Mouse (Mus musculus) forebrain, embryonic 14.5 days (tissue): Measurements from ENCODE around the gene Rdh16f1. TPM values are rescaled to one million over a fixed set of nuclear protein-coding genes. Genes with fewer than 3 reads are reported as not detected.
"Not testable (repeated sequence)": the region's sequence is repeated elsewhere in the genome, so short reads cannot be mapped to it uniquely, and the experiment has no call there.

ENCODE experiments used
- ATAC-seq: fragments of 200-750 bp; cut with Nextera tagmentation; 2 replicates; pipeline ENCODE4 v1.8.0; 2017; ENCODE audit warnings: mild to moderate bottlenecking, moderate library complexity
- DNase-seq: peaks from one replicate; pipeline ENCODE4 v3.0.0-alpha.2; 2015; ENCODE audit warnings: low spot score
- H3K27ac ChIP-seq: fragments of 300-500 bp; sonication (generic); 2 replicates; pipeline ENCODE4 v1.5.1; 2014; ENCODE audit warnings: low read depth, mild to moderate bottlenecking, control low read depth, low read length, moderate library complexity
- H3K27me3 ChIP-seq: fragments of 300-500 bp; sonication (generic); replicated peaks from 2 replicates; pipeline ENCODE4 v1.6.1; 2014; ENCODE audit warnings: low read length, control low read depth, mixed read lengths; ENCODE audit not compliant: control insufficient read depth, insufficient read depth
- H3K36me3 ChIP-seq: fragments of 300-500 bp; sonication (generic); 2 replicates; pipeline ENCODE4 v1.6.1; 2014; ENCODE audit warnings: low read length, control low read depth; ENCODE audit not compliant: control insufficient read depth, insufficient read depth
- H3K4me1 ChIP-seq: fragments of 300-500 bp; sonication (generic); 2 replicates; pipeline ENCODE4 v1.6.1; 2014; ENCODE audit warnings: antibody characterized with exemption, low read length, control low read depth; ENCODE audit not compliant: control insufficient read depth, insufficient read depth
- H3K4me2 ChIP-seq: fragments of 300-500 bp; sonication (generic); 2 replicates; pipeline ENCODE4 v1.6.1; 2014; ENCODE audit warnings: mild to moderate bottlenecking, control low read depth, low read length
- H3K4me3 ChIP-seq: fragments of 300-500 bp; sonication (generic); 2 replicates; pipeline ENCODE4 v1.5.1; 2014; ENCODE audit warnings: low read depth, low read length, control low read depth
- H3K9ac ChIP-seq: fragments of 300-500 bp; sonication (generic); 2 replicates; pipeline ENCODE4 v1.6.1; 2014; ENCODE audit warnings: mild to moderate bottlenecking, low read length, control low read depth, moderate library complexity
- H3K9me3 ChIP-seq: fragments of 300-500 bp; sonication (generic); replicated peaks from 2 replicates; pipeline ENCODE4 v1.6.1; 2016; ENCODE audit warnings: low read length, control low read depth, mixed read lengths; ENCODE audit not compliant: control insufficient read depth
- WGBS: fragments of 180-500 bp; shearing (Covaris S2); extraction: QIAGEN DNeasy Blood & Tissue Kit; methylation state at CpG from one replicate; pipeline ENCODE4 v1.1.7; 2014; 5-methylcytosine and 5-hydroxymethylcytosine counted together
- polyA plus RNA-seq: library from polyadenylated mRNA; unstranded; fragments of >200 nt; fragmentation: Nextera tagmentation; extraction: Ambion mirVana; gene quantifications from 2 replicates; pipeline ENCODE4 v1.2.1, GENCODE M21; 2014

Gene Rdh16f1
- polyA plus RNA-seq, 1 experiment from 2014 or later, result not detected

GRCm38 (mm10) chr10:127755770-127756468, 3.7 kb upstream of the Rdh16f1 start:
- Histone ChIP-seq H3K27me3 (no peaks in the 10 kb centered on the region), H3K9me3 (no peaks in the 10 kb centered on the region), H3K9ac (no peak overlapping the region), H3K36me3 (no peaks in the 10 kb centered on the region), H3K27ac (no peak overlapping the region), H3K4me3 (no peak overlapping the region), H3K4me2 (no peak overlapping the region), H3K4me1 (no peaks in the 10 kb centered on the region)
- DNase-seq, result no peak
- no peak for ATAC-seq
- 53% methylated on average over 18 of the region's 18 CpGs for WGBS

- H3K27ac ChIP-seq, H3K4me1 ChIP-seq, ATAC-seq, H3K9ac ChIP-seq, H3K4me3 ChIP-seq, H3K27me3 ChIP-seq, H3K36me3 ChIP-seq, DNase-seq, H3K9me3 ChIP-seq, H3K4me2 ChIP-seq: not testable (repeated sequence)
- WGBS, result 93% methylated on average over 10 of the region's 10 CpGs
Observed at GRCm38 (mm10) chr10:127762926-127763325, 3.3 kb downstream of the Rdh16f1 start.

- Histone ChIP-seq H3K27ac (no peak overlapping the region), H3K27me3 (no peaks in the 10 kb centered on the region), H3K4me2 (no peak overlapping the region), H3K4me1 (no peaks in the 10 kb centered on the region), H3K9me3 (no peaks in the 10 kb centered on the region), H3K4me3 (no peak overlapping the region), H3K36me3 (no peaks in the 10 kb centered on the region), H3K9ac (no peak overlapping the region)
- DNase-seq (no peak), ATAC-seq (no peak)
- 70% methylated on average over 12 of the region's 12 CpGs for WGBS
Observed at GRCm38 (mm10) chr10:127763914-127764680, 4.5 kb downstream of the Rdh16f1 start.

- no peaks in the 10 kb centered on the region for H3K36me3 ChIP-seq
- H3K4me1 ChIP-seq, result no peaks in the 10 kb centered on the region
- H3K4me3 ChIP-seq, result no peak overlapping the region
- H3K27ac ChIP-seq, result no peak overlapping the region
- ATAC-seq (no peak), DNase-seq (no peak)
- no peaks in the 10 kb centered on the region for H3K27me3 ChIP-seq
- H3K9me3 ChIP-seq, result no peaks in the 10 kb centered on the region
- H3K4me2 ChIP-seq, result no peak overlapping the region
- H3K9ac ChIP-seq, result no peak overlapping the region
- WGBS, result 81% methylated on average over 1 of the region's 1 CpGs
Observed at GRCm38 (mm10) chr10:127766564-127766963, 7.0 kb downstream of the Rdh16f1 start.

- Histone ChIP-seq H3K36me3 (no peaks in the 10 kb centered on the region), H3K4me2 (no peak within 1 kb of the TSS), H3K4me3 (no peak within 1 kb of the TSS), H3K27me3 (no peaks in the 10 kb centered on the region), H3K9me3 (no peaks in the 10 kb centered on the region), H3K4me1 (no peaks in the 10 kb centered on the region), H3K9ac (no peak within 1 kb of the TSS), H3K27ac (no peak within 1 kb of the TSS)
- WGBS, result 81% methylated on average over 2 of the region's 2 CpGs
- ATAC-seq (no peak), DNase-seq (no peak)
Observed at GRCm38 (mm10) chr10:127776011-127776410, 16.4 kb downstream of the Rdh16f1 start, which contains the start of gene Rdh9. Gene Rdh9, plus strand, starts transcription at chr10:127776386.

- not testable (repeated sequence) for DNase-seq, H3K27ac ChIP-seq, H3K4me3 ChIP-seq, ATAC-seq, H3K36me3 ChIP-seq, H3K9me3 ChIP-seq, H3K27me3 ChIP-seq, H3K4me2 ChIP-seq, H3K4me1 ChIP-seq, H3K9ac ChIP-seq
- WGBS, result 95% methylated on average over 17 of the region's 17 CpGs
Observed at GRCm38 (mm10) chr10:127782321-127782720, 22.7 kb downstream of the Rdh16f1 start.

GRCm38 (mm10) chr10:127785411-127785810, 25.8 kb downstream of the Rdh16f1 start:
- H3K9ac ChIP-seq, H3K36me3 ChIP-seq, DNase-seq, H3K27ac ChIP-seq, H3K4me3 ChIP-seq, ATAC-seq, H3K4me1 ChIP-seq, H3K27me3 ChIP-seq, H3K4me2 ChIP-seq, H3K9me3 ChIP-seq: not testable (repeated sequence)
- WGBS, result 70% methylated on average over 1 of the region's 1 CpGs

GRCm38 (mm10) chr10:127799295-127799694, 39.7 kb downstream of the Rdh16f1 start:
- H3K4me2 ChIP-seq, result no peak overlapping the region
- H3K27me3 ChIP-seq, result no peaks in the 10 kb centered on the region
- no peak for DNase-seq
- no peaks in the 10 kb centered on the region for H3K36me3 ChIP-seq
- no peaks in the 10 kb centered on the region for H3K9me3 ChIP-seq
- 88% methylated on average over 1 of the region's 1 CpGs for WGBS
- no peak overlapping the region for H3K27ac ChIP-seq
- H3K4me1 ChIP-seq, result no peaks in the 10 kb centered on the region
- no peak overlapping the region for H3K4me3 ChIP-seq
- no peak for ATAC-seq
- no peak overlapping the region for H3K9ac ChIP-seq

- Histone ChIP-seq H3K4me1 (no peaks in the 10 kb centered on the region), H3K27ac (no peak within 1 kb of the TSS), H3K4me2 (no peak within 1 kb of the TSS), H3K36me3 (no peaks in the 10 kb centered on the region), H3K27me3 (no peaks in the 10 kb centered on the region), H3K9me3 (no peaks in the 10 kb centered on the region), H3K9ac (no peak within 1 kb of the TSS), H3K4me3 (no peak within 1 kb of the TSS)
- WGBS, result 90% methylated on average over 6 of the region's 6 CpGs
- DNase-seq (no peak), ATAC-seq (no peak)
Observed at GRCm38 (mm10) chr10:127800891-127801290, 41.3 kb downstream of the Rdh16f1 start, which contains the start of gene Rdh16. Gene Rdh16, plus strand, starts transcription at chr10:127801152.
